Mouse (Mus musculus) liver, adult 10 weeks (tissue): ENCODE results near the gene Acot11. TPM values are rescaled to one million over a fixed set of nuclear protein-coding genes. Genes with fewer than 3 reads are reported as not detected.

Experiments used
- polyA plus RNA-seq: library from polyadenylated mRNA; stranded (reverse); fragments of 350-450 nt; fragmentation: Illumina TruSeq; extraction: RNeasy Lipid Tissue Mini Kit (QIAGEN cat#74804); gene quantifications from one replicate; pipeline ENCODE4 v1.2.3, GENCODE M21; 2014; ENCODE audit warnings: low read depth, low replicate concordance

Gene Acot11
- 0.77 TPM for polyA plus RNA-seq

DNA sequence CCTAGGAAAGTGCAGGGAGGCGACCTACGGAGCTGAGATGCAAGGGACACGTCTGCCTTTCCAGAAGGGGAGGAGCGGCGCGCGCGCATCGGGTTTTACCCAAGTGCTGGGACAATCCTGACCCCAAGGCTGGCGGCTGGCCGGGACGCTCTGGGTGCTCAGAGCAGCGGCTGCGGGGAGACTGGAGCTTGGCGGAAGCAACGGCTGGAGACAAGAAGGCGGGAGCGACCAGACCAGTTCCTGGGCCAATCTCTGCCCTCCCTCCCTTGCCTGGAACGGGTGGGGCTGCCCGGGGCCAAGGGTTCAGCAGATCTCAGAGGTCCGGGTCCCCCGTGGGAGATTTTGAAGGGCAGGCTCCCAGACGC, at the start of gene Acot11:
TSS of gene Acot11 (minus strand) at position 89 of the 365 bp plus-strand sequence.

DNA sequence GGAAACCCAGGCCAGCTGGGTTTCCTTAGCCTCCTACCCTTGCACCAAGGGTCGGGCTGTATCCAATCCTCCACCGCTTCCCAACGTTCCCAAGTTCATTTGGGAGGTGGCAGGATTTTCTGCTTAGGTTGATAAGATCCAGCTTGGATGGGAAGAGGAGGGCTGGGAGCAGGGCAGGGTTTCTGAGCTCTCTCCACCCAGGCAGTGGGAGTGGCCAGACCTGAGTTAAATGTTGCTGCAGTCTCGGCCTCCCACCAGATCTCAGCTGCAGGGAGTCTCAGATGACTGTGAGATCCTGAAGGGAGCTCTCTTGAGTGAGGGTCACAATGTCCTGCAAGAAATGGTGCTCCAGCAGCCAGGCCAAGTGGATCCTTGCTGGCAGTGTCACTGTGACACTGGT, 71.2 kb downstream of the Acot11 start, which contains the start of gene Fam151a:
TSS of gene Fam151a (plus strand) at position 254 of the 400 bp plus-strand sequence.

DNA sequence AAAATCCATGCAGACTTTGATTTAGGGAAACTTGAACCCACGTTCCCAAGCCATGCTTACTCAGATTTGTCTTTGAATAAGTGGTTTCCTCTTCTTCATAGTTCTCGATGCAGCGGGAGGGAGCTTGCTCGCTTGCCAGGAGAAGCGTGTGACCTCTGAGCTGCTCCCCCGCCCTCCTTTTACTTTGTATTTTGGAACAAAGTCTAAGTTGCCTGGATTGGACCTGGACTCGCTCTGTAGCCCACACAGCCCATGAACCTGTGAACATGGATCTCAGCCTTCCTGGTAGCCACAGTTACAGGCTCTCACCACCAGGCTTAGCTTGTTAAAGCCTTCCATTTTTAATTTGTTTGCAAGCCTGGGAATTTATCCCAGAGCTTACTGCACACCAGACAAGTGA, 74.0 kb downstream of the Acot11 start, which contains the start of gene Mroh7:
TSS of gene Mroh7 (minus strand) at position 112 of the 400 bp plus-strand sequence.

Other genes starting within 250 kb of the Acot11 start
- gene Dhcr24, start 244.0 kb downstream of the Acot11 start, polyA plus RNA-seq, result 47.8 TPM
- gene Lexm, start 187.8 kb downstream of the Acot11 start, polyA plus RNA-seq, result not detected
- not detected for gene Ttc22, start 182.6 kb downstream of the Acot11 start, polyA plus RNA-seq
- gene Pars2, start 153.9 kb downstream of the Acot11 start, polyA plus RNA-seq, result 0.58 TPM
- 14.6 TPM for gene Ttc4, start 126.1 kb downstream of the Acot11 start, polyA plus RNA-seq
- not detected for gene Mroh7, start 74.1 kb downstream of the Acot11 start, polyA plus RNA-seq
- not detected for gene Fam151a, start 71.1 kb downstream of the Acot11 start, polyA plus RNA-seq
- 34.5 TPM for gene Ssbp3, start 105.7 kb upstream of the Acot11 start, polyA plus RNA-seq